Mouse (Mus musculus) cerebellum, adult 2 months (tissue): ENCODE results near the gene Atp6v0a2. TPM values are rescaled to one million over a fixed set of nuclear protein-coding genes. Genes with fewer than 3 reads are reported as not detected.
"Not testable (repeated sequence)": the region's sequence is repeated elsewhere in the genome, so short reads cannot be mapped to it uniquely, and the experiment has no call there.

Source experiments
- DNase-seq, 2 experiments: peaks; one replicate each; pipeline ENCODE4 v3.0.0; 2021
- H3K27ac ChIP-seq: fragments of 200-500 bp; 2 replicates; pipeline ENCODE4 v1.5.1; 2012; ENCODE audit warnings: low read length, control low read depth, inconsistent platforms; ENCODE audit not compliant: insufficient read depth
- H3K27me3 ChIP-seq: fragments of 200-500 bp; 2 replicates; pipeline ENCODE4 v1.6.1; 2012; ENCODE audit warnings: inconsistent platforms, mild to moderate bottlenecking, low read length, moderate library complexity; ENCODE audit not compliant: control insufficient read depth, insufficient read depth
- H3K4me1 ChIP-seq: fragments of 200-500 bp; 2 replicates; pipeline ENCODE4 v1.6.1; 2011; ENCODE audit warnings: low read length; ENCODE audit not compliant: control insufficient read depth, insufficient read depth
- H3K4me3 ChIP-seq: fragments of 200-500 bp; replicated peaks from 2 replicates; pipeline ENCODE3; 2011; ENCODE audit warnings: mild to moderate bottlenecking, low read depth, low read length, control low read depth; ENCODE audit not compliant: insufficient read depth
- CTCF ChIP-seq: fragments of 200-500 bp; IDR thresholded peaks from 2 replicates; pipeline ENCODE4 v1.5.1; 2011; ENCODE audit warnings: low read depth, mild to moderate bottlenecking, control low read depth, low read length, moderate library complexity, borderline replicate concordance; ENCODE audit not compliant: insufficient read depth
- POLR2A ChIP-seq: fragments of 200-500 bp; IDR thresholded peaks from 2 replicates; pipeline ENCODE4 v1.6.1; 2011; ENCODE audit warnings: low read length, control low read depth, borderline replicate concordance; ENCODE audit not compliant: insufficient read depth
- WGBS: fragments of 180-500 bp; shearing (Covaris S2); methylation state at CpG from one replicate; pipeline ENCODE4 v1.1.7; 2018; 5-methylcytosine and 5-hydroxymethylcytosine counted together
- polyA plus RNA-seq: library from polyadenylated mRNA; depleted of rRNA; stranded (reverse); fragments of >200 nt; gene quantifications from 2 replicates; pipeline ENCODE4 v1.2.3, GENCODE M21; 2012

Atp6v0a2 gene
- polyA plus RNA-seq, 1 experiment: 46.0 TPM

DNA sequence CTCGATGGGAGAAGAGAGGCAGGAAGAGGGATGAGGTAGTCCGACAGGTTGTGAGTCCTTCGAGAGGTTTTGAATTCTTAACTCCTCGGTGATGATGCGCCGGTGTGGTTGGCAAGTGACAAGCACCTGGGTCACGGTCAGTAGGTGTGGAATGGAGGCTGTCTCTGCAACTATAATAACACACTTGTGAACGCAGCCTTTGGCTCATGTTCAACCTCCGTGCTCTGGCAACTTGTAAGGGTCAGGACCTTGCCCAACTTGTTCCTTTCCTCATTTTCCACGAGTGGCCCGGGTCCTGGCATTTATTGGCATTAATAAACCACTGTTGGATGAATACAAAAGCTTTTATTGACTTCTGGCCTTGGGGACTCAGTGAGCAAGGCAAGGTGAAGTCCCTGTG lies 1.3 kb downstream of the Atp6v0a2 start:
- Histone ChIP-seq H3K4me3 (peak overlapping the region; percentile 79), H3K27ac (no peak overlapping the region), H3K4me1 (peaks cover 6% of the 10 kb centered on the region), H3K27me3 (no peaks in the 10 kb centered on the region)
- DNase-seq: peak in 1 of 2 experiments; percentile 23
- TF ChIP-seq CTCF (no peak), POLR2A (no peak)
- WGBS: 10% methylated on average over 11 of the region's 11 CpGs

DNA sequence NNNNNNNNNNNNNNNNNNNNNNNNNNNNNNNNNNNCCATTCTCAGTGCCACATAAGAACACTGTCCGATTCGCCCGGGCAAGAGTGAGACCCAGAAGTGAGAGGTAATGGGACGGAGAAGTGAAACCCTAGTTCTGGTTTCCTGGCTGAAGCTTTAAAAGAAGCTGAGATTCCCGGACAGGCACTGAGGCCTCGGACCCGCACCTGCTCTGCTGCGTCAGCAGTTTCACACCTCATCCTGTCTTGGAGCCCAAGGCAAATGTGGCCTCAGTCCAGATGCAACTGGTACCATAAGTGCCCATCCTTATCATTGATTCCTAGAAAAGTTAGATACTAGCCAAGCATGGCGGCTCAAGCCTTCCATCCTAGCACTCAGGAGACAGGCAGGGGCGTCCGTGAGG lies 3.3 kb downstream of the Atp6v0a2 start:
- H3K4me3 ChIP-seq: no peak overlapping the region
- peaks cover 6% of the 10 kb centered on the region for H3K4me1 ChIP-seq
- no peak for TF ChIP-seq POLR2A
- TF ChIP-seq CTCF: no peak
- no peak for DNase-seq
- H3K27ac ChIP-seq: no peak overlapping the region
- WGBS: 74% methylated on average over 11 of the region's 11 CpGs
- H3K27me3 ChIP-seq: no peaks in the 10 kb centered on the region

DNA sequence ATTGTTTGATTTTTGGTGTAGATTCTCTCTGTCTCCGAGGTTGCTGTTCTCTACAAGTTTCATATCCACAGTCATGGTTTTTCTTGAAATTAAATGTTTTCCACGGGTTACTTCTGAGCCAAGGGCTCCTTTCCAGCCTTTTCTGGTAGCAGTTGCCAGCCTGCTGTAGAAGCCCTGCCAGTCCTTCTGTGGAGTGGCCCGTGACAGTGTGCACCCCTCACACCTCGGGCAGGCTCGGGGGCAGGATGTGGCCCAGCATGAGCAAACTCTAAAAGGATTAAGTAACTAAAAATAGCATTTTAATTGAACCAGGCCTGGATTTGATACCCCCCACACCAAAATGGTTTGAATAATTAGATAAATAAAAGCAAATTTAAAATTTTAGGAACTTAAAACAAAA lies 4.1 kb downstream of the Atp6v0a2 start:
- Histone ChIP-seq H3K4me1 (peaks cover 6% of the 10 kb centered on the region), H3K4me3 (no peak overlapping the region), H3K27ac (no peak overlapping the region), H3K27me3 (no peaks in the 10 kb centered on the region)
- peak in 1 of 2 experiments; percentile 28 for DNase-seq
- TF ChIP-seq CTCF (no peak), POLR2A (no peak)
- whole genome bisulfite sequencing: 13% methylated on average over 5 of the region's 5 CpGs

DNA sequence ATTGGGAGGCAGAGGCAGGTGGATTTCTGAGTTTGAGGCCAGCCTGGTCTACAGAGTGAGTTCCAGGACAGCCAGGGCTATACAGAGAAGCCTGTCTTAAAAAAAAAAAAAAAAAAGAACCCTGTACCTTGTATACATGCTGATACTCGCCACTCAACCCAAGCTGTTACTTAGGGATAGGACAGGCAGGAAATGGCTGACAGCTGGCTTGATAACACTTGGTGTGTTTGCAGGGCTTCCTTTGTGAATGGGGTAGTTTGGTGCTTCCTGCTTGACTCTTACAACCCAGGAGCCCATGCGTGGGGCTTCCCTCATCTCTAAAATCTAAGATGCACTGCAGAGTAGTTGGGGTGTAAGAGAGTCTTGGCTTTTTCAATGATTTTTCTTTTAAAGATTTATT lies 5.0 kb downstream of the Atp6v0a2 start:
- H3K27me3 ChIP-seq: no peaks in the 10 kb centered on the region
- WGBS: 88% methylated on average over 2 of the region's 2 CpGs
- TF ChIP-seq POLR2A: no peak
- TF ChIP-seq CTCF: no peak
- 0 out of 2 replicates have a peak, but pooled peaks cover under 1% of the 10 kb centered on the region for H3K4me1 ChIP-seq
- no peak overlapping the region for H3K4me3 ChIP-seq
- DNase-seq: no peak
- H3K27ac ChIP-seq: no peak overlapping the region

DNA sequence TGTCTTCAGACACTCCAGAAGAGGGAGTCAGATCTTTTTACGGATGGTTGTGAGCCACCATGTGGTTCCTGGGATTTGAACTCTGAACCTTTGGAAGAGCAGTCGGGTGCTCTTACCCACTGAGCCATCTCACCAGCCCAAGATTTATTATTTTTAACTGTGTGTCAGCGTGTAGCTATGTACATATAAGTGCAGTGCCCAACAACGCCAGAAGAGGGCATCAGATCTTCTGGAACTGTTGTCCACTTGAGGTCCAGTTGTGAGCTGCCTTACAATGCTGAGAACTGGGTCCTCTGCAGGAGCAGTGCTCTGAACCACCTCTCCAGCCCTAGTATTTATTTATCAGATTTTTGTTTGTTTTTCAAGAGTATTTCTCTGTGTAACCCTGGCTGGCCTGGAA lies 6.7 kb downstream of the Atp6v0a2 start:
- not testable (repeated sequence) for H3K27me3 ChIP-seq, H3K4me3 ChIP-seq, H3K27ac ChIP-seq, DNase-seq, H3K4me1 ChIP-seq
- WGBS: 79% methylated on average over 4 of the region's 4 CpGs
- TF ChIP-seq CTCF: 0 out of 2 replicates have a peak, but pooled peaks have one; percentile 9

DNA sequence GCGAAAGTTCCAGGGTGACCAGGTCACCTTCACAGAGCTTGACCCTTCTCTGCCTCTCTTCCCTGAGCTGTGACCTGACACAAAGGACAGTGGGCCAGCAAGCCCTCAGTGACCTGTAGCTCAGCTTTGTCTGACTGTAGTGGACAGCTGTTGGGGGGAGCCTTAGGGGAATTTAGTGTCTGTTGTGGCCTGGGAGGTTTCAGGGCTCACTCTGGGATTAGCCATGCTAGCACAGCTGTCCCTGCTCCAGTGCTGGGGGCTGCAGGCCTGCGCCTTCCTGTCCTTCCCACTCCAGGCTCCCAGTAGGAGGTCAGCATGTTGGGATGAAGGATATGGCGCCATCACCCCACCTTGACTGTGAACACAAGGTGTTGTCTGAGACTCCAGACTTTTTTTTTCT lies 7.8 kb downstream of the Atp6v0a2 start:
- 98% methylated on average over 3 of the region's 3 CpGs for WGBS
- Histone ChIP-seq H3K4me3 (no peak overlapping the region), H3K27ac (no peak overlapping the region), H3K27me3 (no peaks in the 10 kb centered on the region), H3K4me1 (no peaks in the 10 kb centered on the region)
- DNase-seq: no peak
- no peak for TF ChIP-seq CTCF
- no peak for TF ChIP-seq POLR2A

DNA sequence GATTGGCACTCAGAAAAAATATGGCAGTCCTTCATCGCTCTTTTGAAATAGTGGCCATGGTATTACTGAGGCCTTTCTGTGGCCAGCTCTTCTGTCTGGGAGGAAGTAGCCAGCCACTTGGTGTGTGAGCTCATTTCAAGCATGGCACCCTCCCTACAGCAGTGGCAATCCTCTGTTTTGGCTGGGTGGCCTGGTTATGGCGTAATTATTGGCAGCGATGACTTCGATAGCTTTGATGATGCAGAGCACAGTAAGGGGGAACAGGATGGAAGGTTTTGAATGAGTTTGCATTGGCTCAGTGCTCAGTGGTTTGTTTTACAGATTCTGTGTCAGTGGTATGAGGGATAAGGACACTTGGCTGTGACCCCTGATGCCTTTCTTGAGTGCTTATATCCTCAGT lies 8.3 kb downstream of the Atp6v0a2 start:
- TF ChIP-seq CTCF (no peak), POLR2A (no peak)
- Histone ChIP-seq H3K4me3 (no peak overlapping the region), H3K27me3 (no peaks in the 10 kb centered on the region), H3K27ac (no peak overlapping the region), H3K4me1 (no peaks in the 10 kb centered on the region)
- no peak for DNase-seq
- WGBS: 96% methylated on average over 4 of the region's 4 CpGs

DNA sequence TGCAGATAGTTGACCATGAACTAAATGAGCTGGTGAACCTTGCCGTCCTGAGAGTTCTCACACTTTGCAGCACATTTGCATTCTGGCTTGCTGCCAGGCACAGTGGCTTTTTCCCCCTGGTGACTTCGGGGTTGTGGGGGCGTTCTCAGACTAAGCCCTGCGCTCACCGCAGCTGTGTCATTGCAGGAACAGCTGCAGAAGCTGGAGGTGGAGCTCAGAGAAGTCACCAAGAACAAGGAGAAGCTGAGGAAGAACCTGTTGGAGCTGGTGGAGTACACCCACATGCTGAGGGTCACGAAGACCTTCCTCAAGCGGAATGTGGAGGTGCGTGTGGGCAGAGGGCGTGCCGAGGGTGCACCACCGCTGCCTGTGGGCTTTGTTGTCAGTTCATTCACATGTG lies 8.9 kb downstream of the Atp6v0a2 start:
- WGBS: 72% methylated on average over 11 of the region's 11 CpGs
- DNase-seq: no peak
- Histone ChIP-seq H3K27ac (no peak overlapping the region), H3K4me1 (no peaks in the 10 kb centered on the region), H3K4me3 (no peak overlapping the region), H3K27me3 (no peaks in the 10 kb centered on the region)
- TF ChIP-seq CTCF (no peak), POLR2A (no peak)
